Mouse (Mus musculus): ENCODE results near the gene Olfr1532-ps1. TPM values are rescaled to one million over a fixed set of nuclear protein-coding genes. Genes with fewer than 3 reads are reported as not detected.

Gene Olfr1532-ps1
- polyA plus RNA-seq (2017; shearing (Covaris generic)), result not detected

DNA sequence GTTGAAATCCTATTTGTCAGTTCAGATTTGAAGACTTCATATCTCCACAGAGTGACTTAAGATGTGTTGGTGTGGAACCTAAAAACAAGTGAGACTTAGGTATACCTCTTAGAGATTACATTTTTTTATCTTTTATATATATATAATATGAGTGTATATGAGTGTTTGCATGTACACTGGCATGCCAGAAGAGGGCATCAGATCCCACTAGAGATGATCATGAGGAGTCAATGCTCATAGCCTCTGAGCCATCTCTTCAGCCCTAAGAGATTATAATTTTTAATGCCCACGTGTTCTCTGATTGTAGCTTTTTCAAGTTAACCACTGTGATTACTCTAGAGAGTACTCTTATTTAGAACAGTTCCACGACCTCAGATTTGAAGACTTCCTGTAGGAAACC lies at the start of gene Olfr1532-ps1:
Olfr1532-ps1 (plus strand) TSS at position 326 of the 400 bp plus-strand sequence.

DNA sequence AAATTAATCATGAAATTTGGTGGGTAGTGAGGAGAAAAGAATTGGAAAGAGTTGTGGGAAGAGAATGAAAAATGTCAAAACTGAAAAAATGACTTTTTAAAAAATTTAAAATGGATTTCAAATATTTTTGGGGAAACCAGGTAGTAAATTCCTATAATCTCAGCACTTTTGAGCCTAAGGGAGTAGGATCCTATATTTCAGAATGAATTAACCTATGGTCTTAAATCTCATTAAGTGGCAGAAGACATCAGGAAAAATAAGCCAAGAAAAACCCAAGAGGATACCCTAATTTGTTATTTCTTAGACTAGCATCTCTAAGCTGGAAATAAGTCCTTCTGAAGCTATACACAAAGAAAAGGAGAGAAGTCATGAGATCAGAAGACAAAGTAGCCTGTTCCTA lies 44.9 kb upstream of the Olfr1532-ps1 start, which contains the start of gene Olfr704:
Olfr704 (plus strand) TSS at position 301 of the 400 bp plus-strand sequence.

DNA sequence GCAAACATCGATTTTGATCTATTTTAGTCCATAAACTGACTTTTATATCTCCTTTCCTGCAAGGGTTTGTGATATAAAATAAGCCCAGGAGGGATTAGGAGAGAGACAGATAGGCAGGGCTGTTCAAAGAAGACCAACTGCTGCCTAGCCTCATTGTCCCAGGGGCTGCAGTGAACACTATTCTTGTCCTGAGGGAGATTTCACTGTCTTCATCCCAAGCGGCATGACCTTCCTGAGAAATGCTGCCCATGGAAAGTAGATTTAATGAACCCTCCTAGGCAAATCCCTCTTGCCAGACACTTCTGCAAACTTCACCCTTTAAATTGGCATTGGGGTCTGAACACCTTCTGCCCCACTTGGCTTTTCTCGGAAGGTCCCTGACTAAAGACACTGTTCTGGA lies 31.0 kb upstream of the Olfr1532-ps1 start, which contains the start of gene Olfr705:
Olfr705 (minus strand) TSS at position 101 of the 400 bp plus-strand sequence.

DNA sequence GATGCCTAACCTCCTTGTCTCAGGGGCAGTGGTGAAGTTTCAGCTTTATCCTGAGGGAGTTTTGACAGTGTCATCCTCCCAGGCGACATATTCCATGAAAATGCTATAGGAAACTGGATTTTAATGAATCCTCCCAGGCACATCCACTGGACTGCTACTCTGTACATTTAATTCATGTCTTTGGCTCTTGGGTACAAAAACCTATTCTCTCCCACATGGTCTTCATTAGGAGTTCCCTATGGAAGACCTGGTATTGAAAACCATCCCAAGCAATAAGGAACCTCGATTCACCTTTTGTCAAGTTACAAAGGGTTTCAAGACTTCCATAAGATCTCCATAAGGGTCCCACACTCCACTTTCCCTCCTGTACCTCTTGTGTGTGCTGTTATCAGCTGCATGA lies 19.7 kb upstream of the Olfr1532-ps1 start, which contains the start of gene Olfr706:
Olfr706 (minus strand) TSS at position 101 of the 400 bp plus-strand sequence.

DNA sequence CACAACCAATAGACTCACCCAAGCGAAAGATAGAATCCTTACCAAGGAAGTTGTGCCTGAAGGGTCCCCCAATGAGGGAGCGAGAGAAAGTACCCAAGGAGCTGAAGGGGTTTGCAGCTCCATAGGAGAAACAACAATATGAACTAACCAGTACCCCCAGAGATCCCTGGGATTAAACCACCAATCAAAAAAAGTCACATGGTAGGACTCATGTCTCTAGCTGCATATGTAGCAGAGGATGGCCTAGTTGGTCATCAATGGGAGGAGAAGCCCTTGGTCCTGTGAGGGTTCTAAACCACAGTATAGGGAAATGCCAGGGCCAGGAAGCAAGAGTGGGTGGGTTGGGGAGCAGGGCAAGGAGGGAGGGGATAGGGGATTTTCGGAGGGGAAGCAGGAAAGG lies 6.7 kb upstream of the Olfr1532-ps1 start, which contains the start of gene Olfr707:
Olfr707 (minus strand) TSS at position 101 of the 400 bp plus-strand sequence.

DNA sequence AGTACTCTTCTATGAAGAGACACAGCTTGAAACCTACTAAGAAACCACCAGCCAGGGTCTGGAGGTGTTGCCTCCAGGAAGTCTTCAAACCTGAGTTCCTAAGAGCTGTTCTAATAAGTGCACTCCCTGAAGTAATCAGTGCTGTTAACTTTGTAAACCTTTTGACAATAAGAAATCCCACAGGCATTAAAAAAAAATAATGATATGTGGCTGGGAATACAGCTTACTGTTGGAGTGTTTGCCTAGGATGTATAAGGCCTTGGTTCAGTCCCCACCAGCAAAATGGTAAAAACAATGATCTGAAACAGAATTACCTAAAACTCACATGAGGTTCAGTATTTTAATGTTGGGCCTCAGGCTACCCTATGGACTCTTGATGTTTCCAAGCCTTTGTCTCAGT lies 24.3 kb downstream of the Olfr1532-ps1 start, which contains the start of gene Olfr709-ps1:
Olfr709-ps1 (minus strand) TSS at position 101 of the 400 bp plus-strand sequence.

DNA sequence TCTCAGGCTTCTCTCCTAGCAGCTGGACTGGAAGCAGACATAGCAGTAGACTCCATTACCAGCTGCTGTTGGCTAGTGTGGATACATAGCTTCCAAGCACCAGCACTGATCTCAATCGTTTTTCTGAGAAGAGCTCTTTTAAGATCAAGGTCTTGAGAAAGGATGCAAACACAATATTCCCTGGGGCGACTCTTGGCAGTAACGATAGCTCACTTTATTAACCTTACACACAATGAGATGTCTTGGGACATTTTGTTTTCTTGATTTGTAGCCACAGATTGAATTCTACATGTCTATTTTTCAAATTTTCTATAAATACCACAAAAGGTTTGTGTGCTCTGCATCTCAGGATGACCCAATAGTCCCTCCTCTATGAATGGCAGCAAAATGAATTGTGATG lies 40.4 kb downstream of the Olfr1532-ps1 start, which contains the start of gene Olfr710:
Olfr710 (minus strand) TSS at position 101 of the 400 bp plus-strand sequence.

DNA sequence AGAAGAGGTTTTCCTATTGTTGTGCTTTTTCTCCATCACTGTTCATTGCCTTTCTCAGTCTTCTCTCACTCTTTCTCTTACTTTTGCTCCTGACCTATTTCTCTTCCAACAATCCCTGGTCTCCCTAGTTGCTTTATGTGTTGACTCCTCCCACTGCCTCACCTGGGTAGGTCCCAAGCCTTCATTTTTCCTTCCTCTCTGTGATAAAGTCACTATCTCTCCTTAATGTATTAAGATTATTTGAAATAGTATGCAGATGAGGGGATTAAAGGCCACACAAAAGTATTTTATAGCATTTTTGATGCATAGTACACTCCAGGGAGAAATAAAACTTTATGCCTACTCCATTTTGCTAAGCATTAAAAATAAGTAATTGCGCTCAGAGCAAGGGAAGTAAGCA lies 56.0 kb downstream of the Olfr1532-ps1 start, which contains the start of gene Olfr6:
Olfr6 (minus strand) TSS at position 101 of the 400 bp plus-strand sequence.

Other genes starting within 250 kb of the Olfr1532-ps1 start
- not detected for gene Olfr693, start 227.4 kb upstream of the Olfr1532-ps1 start, polyA plus RNA-seq (2017; shearing (Covaris generic))
- not detected for gene Olfr694, start 216.2 kb upstream of the Olfr1532-ps1 start, polyA plus RNA-seq (2017; shearing (Covaris generic))
- under 1 TPM in 1 of 2 experiments, not detected in 1; 0.76 TPM for gene Olfr695, start 191.6 kb upstream of the Olfr1532-ps1 start, polyA plus RNA-seq (2017; shearing (Covaris generic))
- gene Olfr697, start 165.6 kb upstream of the Olfr1532-ps1 start, polyA plus RNA-seq (2017; shearing (Covaris generic)), result under 1 TPM in 1 of 2 experiments, not detected in 1; 0.55 TPM
- under 1 TPM in 1 of 2 experiments, not detected in 1; 0.59 TPM for gene Olfr698, start 152.6 kb upstream of the Olfr1532-ps1 start, polyA plus RNA-seq (2017; shearing (Covaris generic))
- under 1 TPM in 1 of 2 experiments, not detected in 1; 0.53 TPM for gene Olfr699, start 114.8 kb upstream of the Olfr1532-ps1 start, polyA plus RNA-seq (2017; shearing (Covaris generic))
- gene Olfr700, start 99.2 kb upstream of the Olfr1532-ps1 start, polyA plus RNA-seq (2017; shearing (Covaris generic)), result not detected
- under 1 TPM in 1 of 2 experiments, not detected in 1; 0.12 TPM for gene Olfr701, start 93.9 kb upstream of the Olfr1532-ps1 start, polyA plus RNA-seq (2017; shearing (Covaris generic))
- gene Olfr702, start 74.1 kb upstream of the Olfr1532-ps1 start, polyA plus RNA-seq (2017; shearing (Covaris generic)), result not detected
- not detected for gene Olfr703, start 64.6 kb upstream of the Olfr1532-ps1 start, polyA plus RNA-seq (2017; shearing (Covaris generic))
- gene Olfr704, start 44.8 kb upstream of the Olfr1532-ps1 start, polyA plus RNA-seq (2017; shearing (Covaris generic)), result not detected
- gene Olfr705, start 31.1 kb upstream of the Olfr1532-ps1 start, polyA plus RNA-seq (2017; shearing (Covaris generic)), result not detected
- under 1 TPM in 1 of 2 experiments, not detected in 1; 0.19 TPM for gene Olfr706, start 19.8 kb upstream of the Olfr1532-ps1 start, polyA plus RNA-seq (2017; shearing (Covaris generic))
- gene Olfr707, start 6.8 kb upstream of the Olfr1532-ps1 start, polyA plus RNA-seq (2017; shearing (Covaris generic)), result under 1 TPM in 1 of 2 experiments, not detected in 1; 0.55 TPM
- under 1 TPM; 0.05 to 0.88 TPM for gene Olfr709-ps1, start 24.2 kb downstream of the Olfr1532-ps1 start, polyA plus RNA-seq (2017; shearing (Covaris generic))
- gene Olfr710, start 40.3 kb downstream of the Olfr1532-ps1 start, polyA plus RNA-seq (2017; shearing (Covaris generic)), result not detected
- under 1 TPM in 1 of 2 experiments, not detected in 1; 0.04 TPM for gene Olfr6, start 55.9 kb downstream of the Olfr1532-ps1 start, polyA plus RNA-seq (2017; shearing (Covaris generic))
- gene Olfr711, start 67.5 kb downstream of the Olfr1532-ps1 start, polyA plus RNA-seq (2017; shearing (Covaris generic)), result not detected
- under 1 TPM in 1 of 2 experiments, not detected in 1; 0.38 TPM for gene Olfr2, start 98.1 kb downstream of the Olfr1532-ps1 start, polyA plus RNA-seq (2017; shearing (Covaris generic))
- not detected for gene Olfr713, start 123.2 kb downstream of the Olfr1532-ps1 start, polyA plus RNA-seq (2017; shearing (Covaris generic))
- not detected for gene Olfr714, start 163.0 kb downstream of the Olfr1532-ps1 start, polyA plus RNA-seq (2017; shearing (Covaris generic))
- gene Olfr17, start 185.2 kb downstream of the Olfr1532-ps1 start, polyA plus RNA-seq (2017; shearing (Covaris generic)), result under 1 TPM in 1 of 2 experiments, not detected in 1; 0.07 TPM
- gene Olfr715b, start 202.4 kb downstream of the Olfr1532-ps1 start, polyA plus RNA-seq (2017; shearing (Covaris generic)), result under 1 TPM in 1 of 2 experiments, not detected in 1; 0.15 TPM
- under 1 TPM; 0.06 to 0.18 TPM for gene Olfr715, start 223.1 kb downstream of the Olfr1532-ps1 start, polyA plus RNA-seq (2017; shearing (Covaris generic))
- gene Olfr716, start 230.3 kb downstream of the Olfr1532-ps1 start, polyA plus RNA-seq (2017; shearing (Covaris generic)), result 1 to 10 TPM in 1 of 2 experiments, not detected in 1; 1.4 TPM

All from inflammation-experienced regulatory T-cells (primary cell).